In the genomic region with DNA sequence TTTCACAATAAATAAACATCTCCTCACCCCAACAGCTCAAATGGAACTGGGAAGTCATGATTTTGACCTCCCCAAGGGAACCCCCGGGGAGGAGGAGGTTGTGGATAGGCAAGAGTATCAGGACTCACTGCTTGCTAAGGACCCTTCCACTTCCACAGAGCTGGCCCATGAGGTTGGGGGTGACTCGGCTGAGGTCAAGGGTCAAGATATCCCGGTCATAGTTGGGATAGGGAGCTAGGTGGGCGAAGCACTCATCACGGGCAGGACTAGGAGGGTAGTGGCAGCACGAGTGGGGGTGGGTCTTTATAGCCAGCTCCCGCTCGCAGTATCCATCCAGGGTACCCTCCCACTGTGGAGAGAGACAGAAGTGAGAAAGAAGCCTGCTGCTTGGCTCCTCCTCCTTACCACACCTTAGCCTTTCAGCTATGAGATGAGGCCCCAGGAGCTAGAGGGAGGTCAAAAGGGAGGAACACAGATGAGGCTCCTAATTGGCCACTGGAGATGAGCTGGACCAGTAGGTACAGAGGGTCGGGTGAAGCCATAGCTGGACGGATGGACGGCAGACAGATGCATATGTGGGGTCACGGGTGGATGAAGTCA, we compare ENCODE assay signal across 25 mouse cellular contexts. TPM values are rescaled to one million over a fixed set of nuclear protein-coding genes. Genes with fewer than 3 reads are reported as not detected.
DNase-seq lines count a peak whose midpoint lies in the region; ATAC-seq and TF ChIP-seq lines count a peak whose summit lies in the region.
"Had no signal": no experiment of that assay in that cellular context is flagged by ENCODE, and none has a peak within 500 bp of the region (broad histone marks: within the 10 kb centered on the region; RNA-seq: fewer than 3 reads in every experiment).

No protein-coding gene starts in this region.

- peaks cover 47% of the 10 kb centered on the region for H3K4me1 ChIP-seq in liver, embryonic 11.5 days (replicated peaks; ENCODE audit: control insufficient read depth, insufficient read depth, low read length)
- peaks cover 19% of the 10 kb centered on the region for H3K4me1 ChIP-seq in liver, postnatal 0 days (ENCODE audit: insufficient read depth)
- H3K4me1 ChIP-seq in E14TG2a.4 (replicated peaks; ENCODE audit: low read depth, low read length) (peaks cover 87% of the 10 kb centered on the region), ES-Bruce4 (ENCODE audit: control insufficient read depth, insufficient read depth, low read length) (peaks cover 7% of the 10 kb centered on the region)
- H3K4me1 ChIP-seq: hindbrain, embryonic 13.5 days; neural tube, embryonic 15.5 days had no signal

- TF ChIP-seq EP300 in liver, postnatal 0 days (IDR thresholded peaks at IDR 0.05; ENCODE audit: low read depth), result no peak
- TF ChIP-seq EP300 in ES-Bruce4 (IDR thresholded peaks at IDR 0.05; ENCODE audit: insufficient read depth, low read depth, low read length), result no peak

- no peak overlapping the region for H3ac ChIP-seq in myocyte (ENCODE audit: control insufficient read depth, insufficient read length)

- H3K27me3 ChIP-seq in liver, embryonic 11.5 days (replicated peaks; ENCODE audit: control insufficient read depth, insufficient read depth, low read length), result no peaks in the 10 kb centered on the region
- no peaks in the 10 kb centered on the region for H3K27me3 ChIP-seq in liver, postnatal 0 days (ENCODE audit: insufficient read depth, low read length)
- H3K27me3 ChIP-seq in E14TG2a.4 (ENCODE audit: insufficient read depth, low read length) (peaks cover 18% of the 10 kb centered on the region), ES-Bruce4 (ENCODE audit: control insufficient read depth, insufficient read depth, low read length, poor library complexity, severe bottlenecking) (no peaks in the 10 kb centered on the region), myocyte (ENCODE audit: control insufficient read depth, insufficient read depth, insufficient read length) (no peaks in the 10 kb centered on the region)
- H3K27me3 ChIP-seq: embryonic facial prominence, embryonic 15.5 days; heart, embryonic 15.5 days; hindbrain, embryonic 13.5 days; lung, embryonic 15.5 days; neural tube, embryonic 15.5 days; Patski; stomach, embryonic 15.5 days had no signal

- TF ChIP-seq POLR2A in ES-Bruce4 (IDR thresholded peaks at IDR 0.05; ENCODE audit: insufficient read depth, low read length) (no peak), myocyte (IDR thresholded peaks at IDR 0.05; ENCODE audit: insufficient read length, low read depth) (no peak)

- no peak overlapping the region for H3K9ac ChIP-seq in liver, embryonic 11.5 days (ENCODE audit: low read depth, low read length)
- no peak overlapping the region; the same call in 1 of the 2 replicates for H3K9ac ChIP-seq in liver, postnatal 0 days (replicated peaks)
- H3K9ac ChIP-seq in ES-Bruce4 (ENCODE audit: low read depth, poor library complexity, severe bottlenecking), result no peak overlapping the region
- H3K9ac ChIP-seq: embryonic facial prominence, embryonic 15.5 days; heart, embryonic 15.5 days; hindbrain, embryonic 13.5 days; lung, embryonic 15.5 days; neural tube, embryonic 15.5 days; stomach, embryonic 15.5 days had no signal

- H3K4me2 ChIP-seq in liver, embryonic 11.5 days, result no peak overlapping the region
- no peak overlapping the region for H3K4me2 ChIP-seq in liver, postnatal 0 days (ENCODE audit: low read depth, low read length)
- peak overlapping the region; percentile 64 for H3K4me2 ChIP-seq in myocyte (ENCODE audit: low read depth)
- H3K4me2 ChIP-seq: embryonic facial prominence, embryonic 15.5 days; heart, embryonic 15.5 days; hindbrain, embryonic 13.5 days; lung, embryonic 15.5 days; midbrain, embryonic 11.5 days; neural tube, embryonic 15.5 days; stomach, embryonic 15.5 days had no signal

- H3K36me3 ChIP-seq in liver, embryonic 11.5 days (ENCODE audit: control insufficient read depth, insufficient read depth, low read length), result peaks cover 14% of the 10 kb centered on the region
- H3K36me3 ChIP-seq in liver, postnatal 0 days (replicated peaks; ENCODE audit: insufficient read depth, low read length), result peaks cover 12% of the 10 kb centered on the region
- H3K36me3 ChIP-seq in E14TG2a.4 (ENCODE audit: insufficient read depth, low read length) (peaks cover 65% of the 10 kb centered on the region), ES-Bruce4 (ENCODE audit: control insufficient read depth, insufficient read depth, low read length, poor library complexity, severe bottlenecking) (no peaks in the 10 kb centered on the region), myocyte (ENCODE audit: control insufficient read depth, insufficient read depth) (peaks cover 14% of the 10 kb centered on the region)
- H3K36me3 ChIP-seq: stomach, embryonic 15.5 days had no signal

- no peaks in the 10 kb centered on the region for H3K9me3 ChIP-seq in liver, embryonic 11.5 days (ENCODE audit: control insufficient read depth, low read length)
- H3K9me3 ChIP-seq in liver, postnatal 0 days (ENCODE audit: low read length), result no peaks in the 10 kb centered on the region
- H3K9me3 ChIP-seq in E14TG2a.4 (ENCODE audit: low read length) (no peaks in the 10 kb centered on the region), ES-Bruce4 (replicated peaks; ENCODE audit: control insufficient read depth, insufficient read depth, low read length, poor library complexity, severe bottlenecking) (no peaks in the 10 kb centered on the region)
- H3K9me3 ChIP-seq: embryonic facial prominence, embryonic 15.5 days; heart, embryonic 15.5 days; hindbrain, embryonic 13.5 days; lung, embryonic 15.5 days; neural tube, embryonic 15.5 days; stomach, embryonic 15.5 days had no signal

- H3K79me2 ChIP-seq in myocyte (ENCODE audit: control insufficient read depth, insufficient read depth), result no peaks in the 10 kb centered on the region

- DNase-seq in liver, embryonic 11.5 days (ENCODE audit: low spot score), result no peak
- no peak for DNase-seq in liver, postnatal 0 days
- DNase-seq in cerebellum, postnatal 4 days (ENCODE audit: low spot score in 2 of 2), result no peak
- no peak for DNase-seq in frontal cortex, adult 2 months (ENCODE audit: extremely low spot score in 1 of 2, low spot score in 1 of 2)
- DNase-seq: adrenal gland, postnatal 14 days; cerebellum, adult 9-10 months; gastrocnemius, postnatal 10 days; heart, postnatal 36 days; kidney, adult 11 months; kidney, postnatal 10 days; right cerebral cortex, adult 18-20 months; right cerebral cortex, postnatal 4 days had no signal

- H3K27ac ChIP-seq in liver, embryonic 11.5 days (ENCODE audit: low read depth, low read length), result peak overlapping the region; percentile 32; the same call in 1 of the 2 replicates
- no peak overlapping the region for H3K27ac ChIP-seq in liver, postnatal 0 days (ENCODE audit: low read depth)
- H3K27ac ChIP-seq in ES-Bruce4 (ENCODE audit: insufficient read depth, low read length), result no peak overlapping the region
- H3K27ac ChIP-seq: heart, embryonic 15.5 days; hindbrain, embryonic 13.5 days; lung, embryonic 15.5 days; macrophage; neural tube, embryonic 15.5 days had no signal

- no peak for ATAC-seq in liver, embryonic 11.5 days (replicated peaks; ENCODE audit: low FRiP score)
- ATAC-seq in liver, postnatal 0 days, result no peak
- ATAC-seq: forebrain, embryonic 14.5 days; Patski had no signal

- no peak overlapping the region for H3K4me3 ChIP-seq in liver, embryonic 11.5 days (ENCODE audit: low read depth, low read length)
- no peak overlapping the region for H3K4me3 ChIP-seq in liver, postnatal 0 days (ENCODE audit: low read depth, low read length)
- H3K4me3 ChIP-seq in E14TG2a.4 (replicated peaks; ENCODE audit: low read length) (peak overlapping the region; percentile 65), ES-Bruce4 (ENCODE audit: low read depth, low read length) (peak overlapping the region; percentile 1; the same call in 1 of the 2 replicates), myocyte (no peak overlapping the region)
- H3K4me3 ChIP-seq: embryonic facial prominence, embryonic 15.5 days; heart, embryonic 15.5 days; hindbrain, embryonic 13.5 days; lung, embryonic 15.5 days; neural tube, embryonic 15.5 days; stomach, embryonic 15.5 days had no signal

- no peak for TF ChIP-seq CTCF in liver, postnatal 0 days (IDR thresholded peaks at IDR 0.05; ENCODE audit: low read depth)
- no peak for TF ChIP-seq CTCF in E14TG2a.4 (conservative IDR thresholded peaks at IDR 0.05; ENCODE audit: low read length)
- no peak for TF ChIP-seq CTCF in ES-Bruce4 (IDR thresholded peaks at IDR 0.05; ENCODE audit: low read depth, low read length)

- 85% methylated on average over 12 of the region's 12 CpGs for WGBS in liver, embryonic 11.5 days
- WGBS in liver, postnatal 0 days (ENCODE audit: insufficient replicate concordance), result 83% methylated on average over 12 of the region's 12 CpGs

TF ChIP-seq in myocyte, 11 proteins besides CTCF, POLR2A, EP300 and RAD21 (continues in another document):
- TF ChIP-seq POLR2AphosphoS2 (IDR thresholded peaks at IDR 0.05; ENCODE audit: insufficient read length, low read depth) (no peak), TCF12 (IDR thresholded peaks at IDR 0.05; ENCODE audit: insufficient read depth, poor library complexity, severe bottlenecking) (no peak), USF1 (IDR thresholded peaks at IDR 0.05; ENCODE audit: low read depth) (no peak), MYOD1 (IDR thresholded peaks at IDR 0.05; ENCODE audit: control insufficient read depth in 1 of 3, insufficient read length in 2 of 3, low read depth in 2 of 3) (no peak), REST (IDR thresholded peaks at IDR 0.05; ENCODE audit: insufficient read depth, insufficient read length) (no peak), MAX (IDR thresholded peaks at IDR 0.05; ENCODE audit: low read depth) (no peak)

RNA-seq across cellular contexts. Expression of gene Ecm1, which starts 4.2 kb away (rescaled TPM):
- polyA plus RNA-seq in liver, embryonic 11.5 days (2014; fragmentation: Nextera tagmentation; extraction: Ambion mirVana), result 30.4 and 31.7 TPM in 2 replicates
- polyA plus RNA-seq in liver, postnatal 0 days (2015; fragmentation: Nextera tagmentation; extraction: Ambion mirVana), result 81.2 and 90.1 TPM in 2 replicates
- polyA plus RNA-seq in ES-Bruce4 (2011; ENCODE audit: insufficient read depth, insufficient read length, low read depth, missing spikeins) (9.9 and 17.4 TPM in 2 replicates), myocyte (2012; fragmentation: generic; extraction: Trizol) (219 TPM)
- polyA plus RNA-seq in frontal cortex, adult 2 months (2012; rRNA removed), result 19.9 and 23.0 TPM in 2 replicates

RNA-seq across cellular contexts. Expression of gene Tars2, which starts 24.8 kb away (rescaled TPM):
- polyA plus RNA-seq in liver, embryonic 11.5 days (2014; fragmentation: Nextera tagmentation; extraction: Ambion mirVana), result 97.9 and 102 TPM in 2 replicates
- polyA plus RNA-seq in liver, postnatal 0 days (2015; fragmentation: Nextera tagmentation; extraction: Ambion mirVana), result 16.4 and 21.0 TPM in 2 replicates
- polyA plus RNA-seq in ES-Bruce4 (2011; ENCODE audit: insufficient read depth, insufficient read length, low read depth, missing spikeins), result 74.5 and 78.3 TPM in 2 replicates
- 34.3 TPM for polyA plus RNA-seq in myocyte (2012; fragmentation: generic; extraction: Trizol)
- polyA plus RNA-seq in frontal cortex, adult 2 months (2012; rRNA removed), result 37.5 and 38.4 TPM in 2 replicates

RNA-seq across cellular contexts. Expression of gene Adamtsl4, which starts 47.5 kb away (rescaled TPM):
- 0.38 and 1.2 TPM in 2 replicates for polyA plus RNA-seq in liver, embryonic 11.5 days (2014; fragmentation: Nextera tagmentation; extraction: Ambion mirVana)
- polyA plus RNA-seq in liver, postnatal 0 days (2015; fragmentation: Nextera tagmentation; extraction: Ambion mirVana), result 2.5 and 2.6 TPM in 2 replicates
- polyA plus RNA-seq in ES-Bruce4 (2011; ENCODE audit: insufficient read depth, insufficient read length, low read depth, missing spikeins), result 6.9 and 10.1 TPM in 2 replicates
- polyA plus RNA-seq in myocyte (2012; fragmentation: generic; extraction: Trizol), result 4.6 TPM
- 3.5 and 4.1 TPM in 2 replicates for polyA plus RNA-seq in frontal cortex, adult 2 months (2012; rRNA removed)

Comparison
In these comparisons a context has a peak if more than half of its experiments do, and no peak if none do; other contexts are left out.
1. H3K4me3 ChIP-seq: peak in E14TG2a.4 (single experiment) and ES-Bruce4 (single experiment); none in liver, embryonic 11.5 days (single experiment), liver, postnatal 0 days (single experiment) and myocyte (single experiment).